Mouse (Mus musculus) bone marrow, adult 2 months (tissue): ENCODE data around the gene Dpp10.

Experiments used
- CTCF ChIP-seq: fragments of 200-500 bp; IDR thresholded peaks from 2 replicates; pipeline ENCODE4 v1.5.1; 2011; ENCODE audit warnings: low read length, control low read depth; ENCODE audit not compliant: control insufficient read depth, insufficient read depth
- POLR2A ChIP-seq: fragments of 200-500 bp; IDR thresholded peaks from 2 replicates; pipeline ENCODE4 v1.6.1; 2011; ENCODE audit warnings: low read depth, mild to moderate bottlenecking, control low read depth, low read length, borderline replicate concordance; ENCODE audit not compliant: control insufficient read depth

DNA sequence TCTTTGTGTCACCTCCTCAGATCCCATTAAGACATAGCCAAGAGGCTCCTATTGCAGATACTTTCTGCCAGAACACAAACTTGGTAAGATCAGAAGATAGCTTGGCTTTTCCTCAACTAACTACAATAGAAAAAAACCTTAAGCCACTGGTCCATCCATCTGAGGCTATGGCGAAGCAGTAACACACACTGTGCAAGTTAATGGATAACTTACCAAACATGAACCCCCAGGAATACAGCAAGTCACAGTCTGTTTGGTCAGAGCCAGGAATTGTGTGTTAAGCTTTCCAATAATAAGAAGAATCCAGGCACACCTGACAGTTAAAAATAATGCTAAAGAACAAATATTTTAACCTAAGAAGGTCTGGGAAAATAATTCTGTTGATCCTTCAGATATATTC is 502.9 kb downstream of the Dpp10 start:
- no peak for TF ChIP-seq CTCF
- TF ChIP-seq POLR2A, result no peak
